Mouse (Mus musculus) G1E (cell line): ENCODE results near the gene Scaf11.

ENCODE experiments used
- CTCF ChIP-seq: IDR thresholded peaks from 2 replicates; pipeline ENCODE4 v1.5.1; 2012; ENCODE audit warnings: low read depth, low read length, inconsistent platforms, mixed read lengths
- GATA2 ChIP-seq: IDR thresholded peaks from 2 replicates; pipeline ENCODE4 v1.6.1; 2012; ENCODE audit warnings: low read depth, low read length, inconsistent platforms, borderline replicate concordance
- POLR2AphosphoS5 ChIP-seq: IDR thresholded peaks from 2 replicates; pipeline ENCODE4 v1.6.1; 2012; ENCODE audit warnings: low read depth, low read length, inconsistent platforms; ENCODE audit not compliant: insufficient replicate concordance

DNA sequence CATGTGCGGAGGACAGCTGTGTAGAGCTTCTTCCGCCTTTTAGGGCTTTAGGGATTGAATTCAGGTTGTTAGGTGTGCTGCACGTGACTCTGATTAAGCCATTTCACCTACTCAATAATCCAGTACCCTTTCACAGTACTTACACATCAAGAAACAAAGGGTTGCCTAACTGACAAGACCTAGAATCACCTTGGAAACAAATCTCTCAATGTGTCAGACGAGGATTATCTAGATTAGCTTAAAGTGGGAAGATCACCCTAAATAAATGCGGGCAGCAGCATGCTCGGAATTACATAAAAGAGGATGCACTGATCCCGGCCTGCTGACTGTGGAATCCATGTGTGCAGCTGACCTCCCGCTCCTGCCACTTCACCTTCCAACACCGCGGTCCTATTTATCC is 13.9 kb downstream of the Scaf11 start:
- TF ChIP-seq CTCF (no peak), POLR2AphosphoS5 (no peak), GATA2 (no peak)
